Mouse (Mus musculus) right cerebral cortex, adult 18-20 months (tissue): ENCODE results near the gene Arhgef19.

Source experiments
- DNase-seq: peaks from one replicate; pipeline ENCODE4 v3.0.0; 2022; ENCODE audit warnings: mixed read lengths

Gene Arhgef19

GRCm38 (mm10) chr4:141286860-141287517 is 47.7 kb downstream of the Arhgef19 start:
- no peak for DNase-seq

- DNase-seq = no peak
Observed at GRCm38 (mm10) chr4:141287518-141288004, 48.3 kb downstream of the Arhgef19 start.

- no peak for DNase-seq
Observed at GRCm38 (mm10) chr4:141288152-141288551, 48.9 kb downstream of the Arhgef19 start.

GRCm38 (mm10) chr4:141291571-141292375 is 52.5 kb downstream of the Arhgef19 start:
- no peak for DNase-seq

- no peak for DNase-seq
Observed at GRCm38 (mm10) chr4:141295774-141296186, 56.5 kb downstream of the Arhgef19 start.

- DNase-seq = no peak
Observed at GRCm38 (mm10) chr4:141297934-141298333, 58.6 kb downstream of the Arhgef19 start.

GRCm38 (mm10) chr4:141299356-141299755 is 60.1 kb downstream of the Arhgef19 start:
- no peak for DNase-seq

- DNase-seq = no peak
Observed at GRCm38 (mm10) chr4:141300196-141300595, 60.9 kb downstream of the Arhgef19 start.

- peak; percentile 69 for DNase-seq
Observed at GRCm38 (mm10) chr4:141301116-141301553, 61.8 kb downstream of the Arhgef19 start, which contains the start of gene Epha2. TSS of gene Epha2 (plus strand) at chr4:141301240.

GRCm38 (mm10) chr4:141301591-141302427 is 62.5 kb downstream of the Arhgef19 start:
- DNase-seq = no peak

GRCm38 (mm10) chr4:141302428-141303401 is 63.4 kb downstream of the Arhgef19 start:
- DNase-seq = no peak

GRCm38 (mm10) chr4:141303402-141304222 is 64.3 kb downstream of the Arhgef19 start:
- DNase-seq = no peak

GRCm38 (mm10) chr4:141304223-141304611 is 64.9 kb downstream of the Arhgef19 start:
- no peak for DNase-seq

- no peak for DNase-seq
Observed at GRCm38 (mm10) chr4:141306057-141306456, 66.8 kb downstream of the Arhgef19 start.
